Mouse (Mus musculus): ENCODE measurements around the gene Lrtm1. TPM values are rescaled to one million over a fixed set of nuclear protein-coding genes. Genes with fewer than 3 reads are reported as not detected.
A peak's percentile ranks its signal among the peaks of the same experiment; 100 is the strongest.

Lrtm1 gene
- polyA plus RNA-seq, 1 experiment, result 0.49 TPM

- Histone ChIP-seq H3K4me3 (ENCODE audit: insufficient read depth, low read length) (no peak overlapping the region), H3K4me1 (ENCODE audit: control insufficient read depth, insufficient read depth, low read length) (peaks cover 8% of the 10 kb centered on the region), H3K27ac (ENCODE audit: insufficient read depth, low read length) (peak overlapping the region; percentile 86; the same call in 1 of the 2 replicates)
- TF ChIP-seq CTCF (IDR thresholded peaks at IDR 0.05; ENCODE audit: borderline replicate concordance, insufficient read depth, low read length) (no peak), POLR2A (IDR thresholded peaks at IDR 0.05; ENCODE audit: low read depth, low read length) (no peak)
These were observed 11.9 kb downstream of the Lrtm1 start for GRCm38 (mm10) chr14:29029896-29030420.

DNA sequence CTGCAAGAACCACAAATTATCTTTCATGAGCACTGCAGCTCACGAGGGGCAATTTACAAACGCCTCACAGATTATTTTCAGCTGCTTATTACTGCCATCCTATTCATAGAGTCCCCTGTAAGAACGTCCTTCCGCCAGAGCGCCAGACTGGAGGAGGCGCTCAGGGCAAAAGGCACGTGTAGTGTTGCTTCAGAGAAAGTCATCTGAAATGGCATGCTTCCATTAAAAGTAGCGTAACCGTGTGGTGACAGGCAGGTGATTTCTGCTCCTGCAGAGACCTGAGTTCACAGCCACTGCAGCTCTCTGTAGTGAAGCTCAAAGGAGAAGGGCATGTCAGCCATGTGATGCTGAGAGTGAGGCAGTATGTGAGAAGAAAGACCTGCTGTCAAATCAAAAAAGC is 12.5 kb downstream of the Lrtm1 start:
- Histone ChIP-seq H3K27ac (ENCODE audit: insufficient read depth, low read length) (no peak overlapping the region), H3K4me3 (ENCODE audit: insufficient read depth, low read length) (no peak overlapping the region), H3K4me1 (ENCODE audit: control insufficient read depth, insufficient read depth, low read length) (peaks cover 8% of the 10 kb centered on the region)
- TF ChIP-seq POLR2A (IDR thresholded peaks at IDR 0.05; ENCODE audit: low read depth, low read length), result no peak
- TF ChIP-seq CTCF (IDR thresholded peaks at IDR 0.05; ENCODE audit: borderline replicate concordance, insufficient read depth, low read length), result no peak

- TF ChIP-seq POLR2A (IDR thresholded peaks at IDR 0.05; ENCODE audit: low read depth, low read length) (no peak), CTCF (IDR thresholded peaks at IDR 0.05; ENCODE audit: borderline replicate concordance, insufficient read depth, low read length) (no peak)
- Histone ChIP-seq H3K4me1 (ENCODE audit: control insufficient read depth, insufficient read depth, low read length) (peaks cover 8% of the 10 kb centered on the region), H3K27ac (ENCODE audit: insufficient read depth, low read length) (no peak overlapping the region), H3K4me3 (ENCODE audit: insufficient read depth, low read length) (no peak overlapping the region)
These were observed 13.9 kb downstream of the Lrtm1 start for GRCm38 (mm10) chr14:29031858-29032395.

- H3K4me1 ChIP-seq (ENCODE audit: control insufficient read depth, insufficient read depth, low read length), result peaks cover 5% of the 10 kb centered on the region; the same call in 1 of the 2 replicates
- no peak overlapping the region for H3K4me3 ChIP-seq (ENCODE audit: insufficient read depth, low read length)
- TF ChIP-seq CTCF (IDR thresholded peaks at IDR 0.05; ENCODE audit: borderline replicate concordance, insufficient read depth, low read length) (no peak), POLR2A (IDR thresholded peaks at IDR 0.05; ENCODE audit: low read depth, low read length) (no peak)
- no peak overlapping the region for H3K27ac ChIP-seq (ENCODE audit: insufficient read depth, low read length)
These were observed 20.2 kb downstream of the Lrtm1 start for GRCm38 (mm10) chr14:29038246-29038645.

DNA sequence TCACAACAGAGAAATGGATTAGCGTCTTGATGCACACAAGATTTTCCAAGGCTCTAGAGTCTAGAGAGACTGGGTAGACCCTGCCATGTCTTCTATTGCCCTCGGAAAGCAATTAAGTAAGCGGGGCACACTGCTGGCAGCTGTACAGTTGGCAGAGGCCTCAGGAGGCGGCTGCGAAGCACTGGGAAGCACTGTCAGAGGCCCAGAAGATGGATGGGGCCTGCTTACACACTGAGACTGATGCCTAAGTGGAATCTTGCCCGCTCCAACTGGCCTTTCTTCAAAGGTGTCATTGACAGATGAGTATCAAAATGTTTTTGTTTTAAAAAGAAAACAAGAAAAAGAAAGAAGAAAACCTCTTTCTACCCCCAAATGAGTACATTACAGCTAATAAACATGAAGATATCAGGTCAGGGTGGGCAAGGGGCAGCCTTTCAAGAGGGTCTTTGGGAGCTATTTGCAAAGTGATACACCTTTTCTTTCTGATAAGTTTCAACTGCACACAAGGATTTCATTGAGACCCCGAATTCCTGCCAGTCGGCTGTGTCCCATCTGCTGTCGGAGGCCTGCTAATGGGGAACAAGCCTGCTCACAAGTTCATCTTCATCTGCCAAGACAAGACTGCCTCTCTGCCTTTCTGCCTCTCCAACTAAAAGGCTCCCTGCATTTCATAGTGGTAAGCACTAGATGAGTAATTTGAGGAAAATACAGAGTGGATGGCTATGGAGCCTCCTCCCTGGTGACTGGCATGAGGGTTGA is 22.8 kb downstream of the Lrtm1 start:
- Histone ChIP-seq H3K27ac (ENCODE audit: insufficient read depth, low read length) (no peak overlapping the region), H3K4me1 (ENCODE audit: control insufficient read depth, insufficient read depth, low read length) (peaks cover 5% of the 10 kb centered on the region; the same call in 1 of the 2 replicates), H3K4me3 (ENCODE audit: insufficient read depth, low read length) (no peak overlapping the region)
- TF ChIP-seq CTCF (IDR thresholded peaks at IDR 0.05; ENCODE audit: borderline replicate concordance, insufficient read depth, low read length), result no peak
- TF ChIP-seq POLR2A (IDR thresholded peaks at IDR 0.05; ENCODE audit: low read depth, low read length), result no peak

DNA sequence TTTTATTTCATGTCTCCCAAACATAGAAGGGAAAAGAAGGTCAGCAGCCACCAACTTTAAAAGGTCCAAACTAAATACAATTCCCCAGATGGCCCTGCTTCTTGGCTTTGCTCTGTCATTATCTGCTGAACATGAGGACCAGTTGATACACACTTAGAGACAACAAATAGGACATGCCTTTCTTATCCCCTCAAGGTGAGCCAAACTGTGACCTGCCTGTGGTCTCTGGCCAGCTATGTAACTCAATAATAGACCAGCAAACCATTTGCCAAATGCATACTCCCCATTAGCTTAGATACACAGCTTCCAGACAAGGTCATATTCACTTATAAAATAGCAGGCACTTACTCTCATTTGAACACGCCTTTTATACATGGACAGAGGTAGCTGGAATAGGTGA is 23.5 kb downstream of the Lrtm1 start:
- H3K4me1 ChIP-seq (ENCODE audit: control insufficient read depth, insufficient read depth, low read length), result peaks cover 5% of the 10 kb centered on the region; the same call in 1 of the 2 replicates
- H3K27ac ChIP-seq (ENCODE audit: insufficient read depth, low read length), result no peak overlapping the region
- TF ChIP-seq CTCF (IDR thresholded peaks at IDR 0.05; ENCODE audit: borderline replicate concordance, insufficient read depth, low read length), result no peak
- no peak for TF ChIP-seq POLR2A (IDR thresholded peaks at IDR 0.05; ENCODE audit: low read depth, low read length)
- H3K4me3 ChIP-seq (ENCODE audit: insufficient read depth, low read length), result no peak overlapping the region

- TF ChIP-seq CTCF (IDR thresholded peaks at IDR 0.05; ENCODE audit: borderline replicate concordance, insufficient read depth, low read length) (no peak), POLR2A (IDR thresholded peaks at IDR 0.05; ENCODE audit: low read depth, low read length) (no peak)
- no peak overlapping the region for H3K27ac ChIP-seq (ENCODE audit: insufficient read depth, low read length)
- H3K4me1 ChIP-seq (ENCODE audit: control insufficient read depth, insufficient read depth, low read length), result peaks cover 5% of the 10 kb centered on the region; the same call in 1 of the 2 replicates
- H3K4me3 ChIP-seq (ENCODE audit: insufficient read depth, low read length), result no peak overlapping the region
These were observed 24.3 kb downstream of the Lrtm1 start for GRCm38 (mm10) chr14:29042355-29042754.

- no peak for TF ChIP-seq CTCF (IDR thresholded peaks at IDR 0.05; ENCODE audit: borderline replicate concordance, insufficient read depth, low read length)
- TF ChIP-seq POLR2A (IDR thresholded peaks at IDR 0.05; ENCODE audit: low read depth, low read length), result no peak
- Histone ChIP-seq H3K4me1 (ENCODE audit: control insufficient read depth, insufficient read depth, low read length) (no peaks in the 10 kb centered on the region; the same call in 1 of the 2 replicates), H3K27ac (ENCODE audit: insufficient read depth, low read length) (no peak overlapping the region)
These were observed 34.2 kb downstream of the Lrtm1 start for GRCm38 (mm10) chr14:29051951-29052835.

DNA sequence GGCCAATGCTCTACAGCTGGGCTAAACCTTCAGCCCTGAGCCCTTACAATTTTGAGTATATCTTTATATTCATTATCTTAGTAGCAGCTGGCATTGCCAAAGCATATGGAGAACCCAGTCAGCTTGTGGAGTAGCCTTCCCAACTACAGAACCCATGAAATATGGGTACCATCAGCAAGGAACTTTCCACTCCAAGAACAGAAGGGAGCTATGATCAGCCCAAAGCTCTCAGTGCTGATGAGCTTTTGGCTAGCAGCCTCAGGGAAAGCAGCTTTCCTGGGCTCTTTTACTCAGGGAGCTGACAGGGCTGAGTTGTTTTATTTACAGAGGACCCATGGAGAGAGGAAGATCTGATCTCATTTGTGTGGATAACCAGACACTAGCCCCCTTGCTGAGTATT is 42.7 kb downstream of the Lrtm1 start:
- no peak overlapping the region for H3K27ac ChIP-seq (ENCODE audit: insufficient read depth, low read length)
- no peak overlapping the region for H3K4me3 ChIP-seq (ENCODE audit: insufficient read depth, low read length)
- TF ChIP-seq POLR2A (IDR thresholded peaks at IDR 0.05; ENCODE audit: low read depth, low read length) (no peak), CTCF (IDR thresholded peaks at IDR 0.05; ENCODE audit: borderline replicate concordance, insufficient read depth, low read length) (no peak)
- no peaks in the 10 kb centered on the region for H3K4me1 ChIP-seq (ENCODE audit: control insufficient read depth, insufficient read depth, low read length)

More at GRCm38 (mm10) chr14:29051951-29052835, 34.2 kb downstream of the Lrtm1 start:
- no peak overlapping the region for H3K4me3 ChIP-seq (ENCODE audit: insufficient read depth, low read length)
